Mouse (Mus musculus) cerebellum, postnatal 10 days (tissue): ENCODE results near the gene Abcc2.

ENCODE experiments used
- DNase-seq, 2 experiments: peaks; one replicate each; pipeline ENCODE4 v3.0.0; 2021; ENCODE audit warnings: mixed read lengths in 2 of 2

The Abcc2 gene

GRCm38 (mm10) chr19:43780391-43780790 is 1.6 kb upstream of the Abcc2 start:
- DNase-seq: no peak

- no peak for DNase-seq
Measured at GRCm38 (mm10) chr19:43784761-43785160, 2.8 kb downstream of the Abcc2 start.

DNA sequence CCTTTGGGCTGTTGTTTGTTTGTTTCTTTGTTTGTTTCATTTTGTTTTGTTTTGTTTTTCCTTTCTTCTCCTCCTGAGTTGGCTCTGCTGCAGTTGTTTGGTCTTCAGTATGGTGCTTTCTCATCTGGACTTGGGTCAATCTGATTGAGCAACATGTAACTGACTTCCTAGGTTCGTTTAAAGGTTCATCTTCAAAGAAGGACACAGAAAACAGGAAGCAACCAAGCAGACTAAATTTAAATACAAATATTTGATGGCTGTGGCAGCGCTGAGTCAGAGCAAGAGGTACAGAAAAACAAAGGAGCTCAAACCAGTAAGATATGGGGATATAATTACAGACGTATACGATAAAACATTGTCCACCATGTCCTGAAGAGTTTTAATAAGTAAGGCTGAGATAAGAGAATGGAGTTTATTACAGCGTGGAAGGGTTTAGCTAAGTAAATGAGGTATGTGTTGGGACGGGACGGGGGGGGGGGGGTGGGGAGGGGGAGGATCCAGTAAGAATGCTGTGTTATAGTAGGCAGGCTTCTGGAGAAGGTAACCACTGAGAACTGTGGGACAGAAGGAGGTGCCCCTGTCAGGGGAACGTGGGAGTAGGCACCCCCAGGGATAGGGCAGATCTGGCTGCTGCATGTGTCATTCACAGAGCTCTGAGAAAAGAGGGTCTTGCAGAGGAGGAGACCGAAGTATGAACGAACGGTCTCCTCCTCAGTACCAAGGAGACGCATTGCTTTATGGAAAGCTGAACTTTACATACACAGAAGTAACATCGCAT is 4.4 kb downstream of the Abcc2 start:
- DNase-seq: no peak

GRCm38 (mm10) chr19:43789817-43790216 is 7.8 kb downstream of the Abcc2 start:
- DNase-seq: no peak

GRCm38 (mm10) chr19:43792537-43792936 is 10.5 kb downstream of the Abcc2 start:
- DNase-seq: no peak

DNA sequence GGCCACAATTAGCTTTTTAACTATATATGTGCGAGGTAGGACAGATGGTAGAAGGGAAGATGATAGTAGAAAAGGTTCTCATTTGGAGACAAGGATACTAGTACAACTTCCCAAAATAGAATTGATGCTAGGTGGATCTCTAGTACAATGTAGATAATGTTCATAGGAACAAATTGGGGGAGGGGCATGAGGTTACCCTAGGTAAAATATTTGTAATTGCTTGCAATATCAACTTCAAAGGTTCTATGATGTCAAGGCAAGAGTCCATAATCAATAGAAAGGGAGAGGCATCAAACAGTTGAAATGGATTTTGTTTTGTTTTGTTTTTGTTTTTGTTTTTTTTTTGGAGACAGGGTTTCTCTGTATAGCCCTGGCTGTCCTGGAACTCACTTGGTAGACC is 12.0 kb downstream of the Abcc2 start:
- no peak for DNase-seq

DNA sequence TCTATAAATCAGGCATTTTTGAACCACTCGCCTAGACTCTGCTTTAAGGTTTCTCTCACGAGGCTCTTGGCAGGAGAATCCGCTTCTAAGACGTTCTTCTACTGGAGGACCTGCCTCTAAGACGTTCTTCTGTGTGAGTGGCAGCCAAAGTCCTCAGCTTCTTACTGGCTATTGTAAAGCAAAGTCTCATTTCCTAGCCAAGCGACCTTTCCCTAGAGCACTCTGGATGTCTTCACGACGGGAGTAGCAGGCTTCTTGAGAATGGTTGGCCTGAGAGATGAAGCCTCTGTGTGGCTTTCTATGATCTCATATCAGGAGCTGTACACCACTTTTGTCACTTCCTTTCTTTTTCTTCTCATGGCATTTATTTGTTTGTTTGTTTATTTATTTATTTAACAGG is 13.5 kb downstream of the Abcc2 start:
- DNase-seq: no peak

GRCm38 (mm10) chr19:43797216-43797615 is 15.2 kb downstream of the Abcc2 start:
- DNase-seq: no peak

DNA sequence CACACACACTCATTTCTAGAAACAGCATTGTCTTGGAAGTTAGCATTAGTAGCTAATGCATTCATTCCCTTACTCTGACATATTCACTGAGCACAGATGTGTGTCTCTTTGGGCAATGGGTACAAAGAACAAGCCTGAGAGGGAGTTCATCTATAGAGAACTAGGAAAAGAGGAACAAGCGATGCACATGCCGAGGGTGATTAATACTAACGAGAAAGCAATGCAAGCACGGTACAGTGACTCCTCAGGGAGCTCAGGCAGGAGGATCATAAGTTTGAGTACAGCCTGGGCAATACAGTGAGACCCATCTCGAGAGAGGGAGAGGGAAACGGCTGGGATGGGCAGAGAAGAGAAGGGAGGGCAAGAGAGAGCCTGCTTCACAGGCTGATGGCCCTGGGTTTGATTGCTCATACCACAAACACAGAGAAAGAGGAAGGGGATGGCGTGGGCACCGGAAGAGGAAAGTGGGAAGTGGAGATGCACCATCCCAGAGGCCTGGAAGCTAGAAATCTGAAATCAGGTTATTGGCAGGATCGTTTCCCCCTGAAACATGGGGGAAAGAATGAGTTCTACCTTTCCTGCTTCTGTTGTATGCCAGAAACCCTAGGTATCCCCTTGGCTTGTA is 19.5 kb downstream of the Abcc2 start:
- DNase-seq: no peak

- no peak for DNase-seq
Measured at GRCm38 (mm10) chr19:43803866-43804265, 21.9 kb downstream of the Abcc2 start.

DNA sequence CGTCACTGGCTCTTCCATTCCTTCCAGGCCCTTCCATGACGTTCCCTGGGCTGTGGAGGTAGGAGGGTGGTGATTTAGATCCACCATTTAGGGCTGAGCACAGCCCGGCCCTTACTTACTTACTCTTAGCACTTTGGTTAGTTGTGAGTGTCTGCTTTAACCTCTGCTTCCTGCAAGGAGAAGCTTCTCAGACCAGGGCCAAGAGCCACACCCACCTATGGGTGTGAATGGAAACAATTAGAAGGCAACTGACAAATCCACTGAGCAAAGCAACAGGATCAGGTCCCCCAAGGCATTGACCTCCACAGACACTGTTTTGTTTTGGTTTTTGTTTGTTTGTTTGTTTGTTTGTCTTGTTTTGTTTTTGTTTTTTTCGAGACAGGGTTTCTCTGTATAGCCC is 27.3 kb downstream of the Abcc2 start:
- DNase-seq: no peak

DNA sequence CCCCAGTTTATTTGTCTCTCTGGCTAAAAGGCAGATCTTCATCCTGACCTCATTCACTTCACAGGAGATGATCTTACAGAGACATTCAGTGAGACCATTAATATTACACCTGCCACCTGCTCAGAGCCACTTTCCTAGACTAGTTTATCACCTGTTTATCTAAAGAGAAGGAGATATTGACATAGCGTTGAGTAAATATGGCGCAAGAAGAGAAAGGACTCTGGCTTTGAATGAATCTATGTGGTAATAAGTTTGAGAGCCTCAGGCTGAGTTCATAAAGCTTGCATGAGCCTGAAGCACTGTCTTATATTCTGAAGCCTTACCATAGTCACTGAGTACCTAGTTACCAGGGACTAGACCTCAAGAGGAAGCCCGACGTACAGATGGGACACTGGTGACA is 29.4 kb downstream of the Abcc2 start:
- DNase-seq: no peak

- no peak for DNase-seq
Measured at GRCm38 (mm10) chr19:43813315-43813714, 31.3 kb downstream of the Abcc2 start.

DNA sequence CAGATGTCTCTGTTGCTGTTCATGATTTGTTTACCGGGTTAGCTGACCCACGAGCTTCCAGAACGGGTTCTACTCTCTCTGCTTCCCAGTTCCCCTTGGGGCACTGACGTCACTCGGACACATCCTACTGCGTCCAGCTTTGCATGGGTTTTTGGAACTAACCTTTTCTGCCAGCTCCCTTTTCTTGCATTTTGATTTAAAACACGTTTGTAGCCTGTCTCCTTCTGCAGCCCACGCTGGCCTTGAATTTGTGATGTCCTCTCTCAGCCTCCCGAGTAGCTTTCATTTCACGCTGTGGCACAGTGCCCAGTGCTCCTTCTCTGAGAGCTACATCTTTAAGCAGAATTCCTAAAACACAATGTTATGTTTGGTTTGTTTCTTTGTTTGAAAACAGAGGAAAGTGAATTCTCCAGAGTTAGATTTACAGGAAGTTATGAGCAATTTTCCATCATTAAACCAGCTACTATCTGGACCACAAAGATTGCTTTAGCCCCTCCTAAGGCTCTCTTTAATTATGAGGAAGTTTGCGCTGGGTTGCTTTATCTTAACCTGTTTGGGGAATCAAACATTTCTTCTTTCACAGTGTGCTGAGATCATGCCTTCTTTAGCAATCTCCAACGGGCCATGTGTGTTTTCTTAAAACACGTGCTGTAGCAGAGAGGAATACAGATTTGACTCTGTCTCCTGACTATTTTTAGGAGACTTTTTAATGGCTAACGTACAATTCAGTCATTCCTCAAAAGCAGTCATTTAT is 33.8 kb downstream of the Abcc2 start:
- peak; percentile 21 to 30 for DNase-seq

DNA sequence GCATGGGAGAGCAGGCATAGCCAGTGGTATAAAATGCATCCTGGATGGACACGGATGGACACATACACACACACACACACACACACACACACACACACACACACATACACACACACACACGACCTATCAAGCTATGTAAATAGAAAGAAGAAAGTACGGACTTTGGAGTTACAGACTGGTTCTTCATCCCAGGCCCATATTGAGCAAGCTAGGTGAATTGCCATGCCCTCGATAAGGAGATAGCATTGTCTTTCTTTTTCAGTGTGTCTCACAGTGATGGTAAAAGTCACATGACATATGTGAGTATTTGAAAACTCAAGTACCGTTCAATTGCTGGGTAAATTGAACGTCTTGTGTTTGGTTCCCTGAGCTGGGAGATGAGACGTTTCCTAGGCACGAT is 44.9 kb downstream of the Abcc2 start:
- DNase-seq: no peak

GRCm38 (mm10) chr19:43832425-43833069 is 50.6 kb downstream of the Abcc2 start:
- peak; percentile 89 to 91 for DNase-seq

- no peak for DNase-seq
Measured at GRCm38 (mm10) chr19:43843184-43843583, 61.2 kb downstream of the Abcc2 start.

GRCm38 (mm10) chr19:43845331-43845908 is 63.4 kb downstream of the Abcc2 start:
- no peak for DNase-seq

DNA sequence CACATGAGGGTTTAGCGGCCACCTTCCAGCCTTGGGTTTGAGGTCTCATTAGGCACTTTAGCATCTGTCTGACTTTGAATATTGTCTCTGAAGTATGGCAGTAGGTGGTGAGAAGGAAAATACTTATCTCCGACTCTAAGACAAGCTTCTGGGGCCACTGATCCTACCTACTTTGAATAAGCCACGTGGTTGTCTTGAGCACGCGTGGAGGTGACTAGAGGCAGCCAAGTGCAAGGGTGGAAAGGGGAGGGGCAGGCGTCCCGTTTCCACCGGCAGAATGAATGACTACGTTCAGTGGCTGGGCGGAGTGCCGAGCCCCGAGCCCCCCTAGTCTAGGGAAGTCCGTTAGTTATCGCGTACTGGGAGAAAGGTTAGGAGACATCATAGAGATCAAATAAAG is 65.1 kb downstream of the Abcc2 start:
- DNase-seq: no peak

DNA sequence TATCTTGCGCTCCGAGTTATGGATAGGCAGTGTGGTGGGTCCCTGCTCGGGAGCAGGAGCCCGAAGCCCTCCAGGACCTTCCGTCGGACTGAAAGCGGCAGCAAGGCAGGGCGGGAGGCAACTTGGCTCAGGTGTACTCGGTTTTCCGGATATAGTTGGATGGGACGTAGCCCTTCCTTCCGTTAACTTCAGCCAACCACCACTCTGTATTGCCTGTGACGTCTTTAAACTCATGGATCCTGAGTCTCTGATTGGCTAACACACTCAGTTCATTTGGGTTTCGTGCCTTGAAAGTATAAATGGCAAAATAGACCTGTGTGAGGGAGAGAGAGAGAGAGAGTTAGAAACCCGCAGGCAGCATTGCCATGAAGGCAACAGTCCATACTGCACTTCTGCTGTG is 66.0 kb downstream of the Abcc2 start:
- no peak for DNase-seq

- DNase-seq: no peak
Measured at GRCm38 (mm10) chr19:43850026-43850425, 68.0 kb downstream of the Abcc2 start.

GRCm38 (mm10) chr19:43851996-43852630 is 70.1 kb downstream of the Abcc2 start:
- peak in 1 of 2 experiments; percentile 9 for DNase-seq
